Mouse (Mus musculus) heart, adult 11 months (tissue): ENCODE measurements around the gene Cd247.

ENCODE experiments used
- DNase-seq: peaks from one replicate; pipeline ENCODE4 v3.0.0; 2022

Cd247 gene

DNA sequence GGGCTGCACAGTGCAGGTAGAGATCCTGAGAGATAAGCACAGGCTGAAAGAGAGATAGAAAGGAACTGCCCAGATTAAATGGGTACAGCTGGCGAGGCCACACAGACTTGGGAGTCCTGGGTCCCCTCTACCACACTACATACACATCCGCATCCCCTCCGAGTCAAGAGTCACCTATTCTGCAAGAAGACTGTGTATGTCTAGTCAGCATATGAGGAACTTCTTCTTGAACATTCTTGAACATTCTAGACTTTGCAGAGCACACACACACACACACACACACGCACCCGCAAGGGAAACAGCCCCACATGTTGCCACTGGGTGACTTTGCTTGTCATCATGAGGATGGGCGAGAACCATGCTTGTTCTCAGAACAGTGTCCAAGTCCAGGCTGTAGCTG, 40.1 kb downstream of the Cd247 start:
- no peak for DNase-seq

DNA sequence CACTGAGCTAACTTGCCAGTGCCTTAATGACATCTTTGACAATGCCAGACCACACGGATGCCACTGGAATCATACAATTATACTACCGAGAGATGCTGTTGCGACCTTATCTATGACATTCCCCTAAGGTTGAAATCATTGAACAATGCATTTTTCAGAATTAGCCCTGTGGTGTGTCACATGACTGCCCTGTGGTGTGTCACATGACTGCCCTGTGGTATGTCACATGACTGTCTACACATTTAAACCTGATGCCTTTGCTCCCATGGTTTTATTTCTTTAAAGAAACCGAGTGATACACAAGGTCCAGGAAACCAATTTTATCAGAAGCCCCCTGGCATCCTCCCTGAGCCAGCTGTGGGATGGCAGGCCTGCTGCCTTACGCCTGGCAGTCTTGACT, 41.4 kb downstream of the Cd247 start:
- DNase-seq, result no peak

DNA sequence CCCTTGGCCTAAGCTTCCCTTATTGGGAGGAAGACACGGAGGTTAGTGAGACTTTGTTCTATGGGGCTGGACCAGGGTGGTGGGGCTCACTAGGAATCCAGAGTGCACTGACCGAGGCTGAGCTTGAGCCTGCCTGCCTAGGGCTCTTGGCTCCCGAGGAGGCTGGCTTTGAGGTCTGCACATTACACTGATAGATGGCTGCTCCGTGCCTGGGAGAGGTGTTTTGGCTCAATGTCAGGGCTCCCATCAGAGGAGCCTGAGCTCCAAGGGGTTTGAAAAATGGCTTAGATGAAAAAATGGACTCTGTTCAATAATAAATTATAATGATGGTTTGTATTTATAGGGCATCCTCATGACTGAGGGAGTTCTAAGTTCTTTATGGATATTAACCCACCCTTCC, 44.8 kb downstream of the Cd247 start:
- no peak for DNase-seq

DNA sequence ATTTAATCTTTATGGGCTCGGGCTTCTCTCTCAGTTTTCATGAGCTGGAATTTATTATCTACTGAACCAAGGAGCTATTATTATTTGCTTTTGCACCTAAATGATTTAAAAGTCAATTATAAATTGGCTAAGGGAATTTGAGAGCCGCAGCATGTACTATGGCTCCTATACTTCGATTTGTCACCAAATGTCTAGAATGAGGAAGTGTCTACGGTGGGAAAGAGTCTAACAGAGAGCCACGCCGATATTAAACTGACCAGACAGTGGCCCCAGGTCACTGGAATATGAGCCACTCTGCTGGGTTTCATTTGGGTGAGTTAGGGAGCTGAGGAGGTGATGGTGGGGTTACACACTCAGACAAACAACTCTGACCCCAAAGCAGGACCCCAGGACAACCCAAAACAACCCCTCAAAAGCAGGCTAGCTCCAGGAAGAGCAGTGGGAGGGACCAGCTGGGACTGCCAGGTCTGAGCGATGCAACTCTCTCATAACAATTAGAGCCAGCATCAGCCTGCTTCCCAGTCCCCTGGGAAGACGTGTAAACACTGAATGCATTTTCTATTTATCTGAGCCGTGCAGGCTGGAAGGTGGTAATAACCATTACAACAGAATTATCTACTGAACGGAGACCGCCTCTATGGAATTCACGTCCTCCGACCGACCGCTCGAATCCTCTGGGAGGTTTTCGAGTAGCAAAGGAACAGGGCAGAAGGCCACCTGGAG, 45.6 kb downstream of the Cd247 start:
- no peak for DNase-seq

DNA sequence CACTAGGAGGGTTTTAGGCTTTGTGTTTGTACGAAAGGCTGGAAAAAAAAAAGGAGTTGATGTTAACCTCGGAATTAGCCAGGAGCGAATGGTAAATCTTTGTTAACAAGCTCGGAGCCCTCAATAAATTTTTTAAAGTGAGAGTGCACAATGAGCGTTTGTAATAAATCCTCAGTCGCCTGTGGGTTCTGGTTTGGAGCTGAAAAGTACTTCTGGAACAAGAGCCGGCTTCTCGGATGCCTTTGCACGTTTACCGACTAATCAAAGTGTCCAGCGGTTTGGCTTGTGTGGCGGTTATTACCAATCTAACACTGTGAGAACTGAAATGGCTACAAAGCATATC, 46.1 kb downstream of the Cd247 start:
- no peak for DNase-seq

DNA sequence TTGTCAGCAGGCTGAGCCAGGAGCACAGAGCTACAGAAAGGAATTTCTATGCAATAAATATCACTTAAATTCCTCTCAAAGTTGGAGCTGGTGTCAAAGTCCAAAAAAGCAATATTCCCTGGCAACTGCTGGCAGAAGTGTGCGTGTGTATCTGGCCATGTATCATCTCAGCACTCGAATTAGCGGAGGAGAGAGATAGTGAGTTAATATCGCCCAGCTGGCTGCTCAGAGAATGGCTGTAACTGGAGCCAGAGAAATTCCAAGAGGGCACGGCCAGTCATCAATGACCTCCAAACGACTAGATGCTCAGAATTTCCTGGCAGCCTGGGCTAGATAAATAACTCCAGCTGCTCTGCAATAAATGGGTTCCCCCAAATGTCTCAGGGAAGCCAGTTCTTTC, 48.0 kb downstream of the Cd247 start:
- no peak for DNase-seq

DNA sequence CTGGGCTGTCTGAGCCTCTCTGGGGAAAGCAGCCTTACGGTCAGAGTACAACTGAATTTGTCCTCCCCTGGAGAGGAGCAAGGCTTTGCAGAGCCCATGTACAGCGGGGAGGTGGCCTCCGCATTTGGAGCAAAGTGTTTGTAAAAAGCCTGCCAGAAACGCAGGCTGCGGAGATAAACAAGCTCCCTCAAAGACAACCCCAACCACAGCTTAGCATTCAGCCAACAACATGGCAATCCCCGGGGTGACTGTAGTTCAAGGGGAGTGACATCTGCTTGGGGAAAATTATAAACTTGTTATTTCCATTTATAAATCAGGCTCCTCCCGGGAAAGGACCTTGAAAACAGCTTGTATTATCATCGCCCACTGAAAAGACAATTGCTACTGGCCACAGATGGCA, 49.1 kb downstream of the Cd247 start:
- peak; percentile 96 for DNase-seq

DNA sequence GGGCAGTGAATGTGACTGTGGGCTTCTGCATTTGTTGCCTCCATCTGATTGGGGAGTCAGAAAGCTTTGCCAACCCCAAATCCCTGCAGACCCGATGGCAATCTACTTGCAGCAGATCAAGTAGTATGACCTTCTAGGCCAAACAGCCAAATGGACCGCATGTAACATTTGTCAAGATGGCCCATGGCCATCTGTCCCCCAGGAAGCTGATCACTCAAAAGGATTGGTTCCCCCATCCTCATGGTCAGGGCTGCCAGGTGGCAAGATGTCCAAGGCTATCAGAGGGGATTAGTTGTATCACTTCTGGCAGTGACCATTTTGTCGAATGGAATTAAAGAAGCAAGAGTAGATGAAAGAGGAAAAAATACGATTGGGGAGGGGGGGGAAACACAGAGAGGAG, 50.7 kb downstream of the Cd247 start:
- DNase-seq, result no peak

DNA sequence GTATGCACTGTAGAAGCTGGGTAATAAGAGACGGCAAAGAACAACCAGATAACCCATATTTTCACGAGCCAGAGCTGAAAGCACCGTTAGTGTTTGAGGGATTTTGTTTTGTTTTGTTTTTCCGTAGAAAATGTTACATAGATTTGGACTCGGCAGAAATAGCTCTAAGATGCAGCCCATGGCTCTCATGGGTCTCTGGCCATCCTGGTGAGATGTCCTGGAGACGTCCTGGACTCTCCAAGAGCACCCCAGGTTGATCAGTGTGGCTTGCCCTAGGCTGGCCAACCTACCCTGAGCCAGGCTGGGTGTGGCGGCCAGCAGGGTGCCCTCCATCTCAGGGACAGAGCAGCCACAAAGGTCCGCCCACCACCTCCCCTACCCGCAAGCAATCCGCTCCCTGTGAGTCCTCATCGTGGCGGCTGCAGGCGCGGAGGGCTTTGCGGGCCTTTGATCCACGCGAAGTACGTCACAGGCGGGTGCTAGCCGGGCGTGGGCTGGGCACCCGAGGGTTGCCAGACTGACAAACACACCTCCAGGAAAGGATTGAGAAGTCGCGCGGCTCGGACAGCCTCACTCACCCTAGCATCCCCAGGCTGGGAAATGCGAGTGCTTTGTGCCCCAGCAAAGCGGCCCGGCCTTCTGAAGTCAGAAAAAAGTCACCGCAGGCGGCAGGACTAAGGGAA, 52.2 kb downstream of the Cd247 start:
- DNase-seq, result peak; percentile 92

DNA sequence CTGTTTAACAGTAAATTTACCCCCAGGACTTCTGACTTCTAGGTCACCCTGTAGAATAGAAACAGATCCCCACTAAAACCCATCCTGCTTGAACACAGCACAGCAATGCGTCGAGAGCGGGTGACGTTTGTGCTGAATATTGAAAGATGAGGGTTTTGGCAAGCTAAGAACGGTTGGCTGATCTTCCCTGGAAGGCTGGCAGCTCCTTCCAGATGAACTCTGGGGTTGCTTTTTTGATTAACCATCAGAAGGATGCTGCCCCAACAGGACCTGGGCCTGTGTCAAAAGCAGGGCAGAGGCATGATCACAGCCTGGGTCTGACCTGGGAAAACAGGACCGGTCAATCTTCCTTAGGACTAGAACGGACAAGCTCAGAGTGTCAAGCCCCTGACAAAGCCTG, 53.7 kb downstream of the Cd247 start:
- DNase-seq, result no peak

DNA sequence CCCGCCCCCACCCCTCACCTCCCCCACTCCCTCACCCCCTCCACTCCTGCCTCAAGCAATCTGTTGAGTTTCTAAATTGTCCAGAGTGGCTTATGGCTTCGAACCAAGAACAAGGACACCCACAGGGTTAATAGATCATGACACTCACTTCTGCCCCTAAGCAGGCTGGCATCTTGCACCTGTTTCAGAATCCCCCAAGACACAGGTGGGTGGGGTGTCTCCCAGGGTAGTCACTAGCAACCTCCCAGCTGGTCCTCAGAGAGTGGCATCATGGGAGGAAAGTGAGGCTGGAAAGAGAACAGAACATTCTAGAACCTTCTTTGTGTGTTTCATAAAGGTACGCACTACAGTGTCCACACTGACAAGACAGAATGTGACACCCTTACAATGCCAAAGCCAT, 55.1 kb downstream of the Cd247 start:
- no peak for DNase-seq

DNA sequence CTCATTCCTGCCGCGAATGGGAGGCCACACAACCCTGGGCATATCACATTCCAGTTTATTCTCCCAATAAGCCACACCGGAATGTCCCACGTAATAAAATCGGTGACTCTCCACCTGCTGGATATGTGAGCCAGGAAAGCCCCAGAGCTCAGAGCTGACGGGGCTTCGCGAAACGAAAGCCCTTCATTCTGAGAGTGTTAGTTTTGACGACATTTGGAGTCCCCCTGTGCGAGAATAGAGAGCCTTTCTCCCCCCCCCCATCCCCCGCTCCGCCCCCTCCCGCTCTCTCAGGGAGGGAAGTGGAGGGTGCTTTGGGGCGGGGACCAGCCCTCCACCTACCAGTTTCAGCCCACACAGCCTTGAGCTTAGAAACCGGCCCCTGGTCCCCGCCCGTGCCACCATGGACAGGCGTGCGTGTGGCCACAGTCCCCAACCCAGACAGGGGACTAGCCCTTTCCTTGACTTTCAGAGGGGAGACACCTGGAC, 56.0 kb downstream of the Cd247 start:
- DNase-seq, result peak; percentile 96

DNA sequence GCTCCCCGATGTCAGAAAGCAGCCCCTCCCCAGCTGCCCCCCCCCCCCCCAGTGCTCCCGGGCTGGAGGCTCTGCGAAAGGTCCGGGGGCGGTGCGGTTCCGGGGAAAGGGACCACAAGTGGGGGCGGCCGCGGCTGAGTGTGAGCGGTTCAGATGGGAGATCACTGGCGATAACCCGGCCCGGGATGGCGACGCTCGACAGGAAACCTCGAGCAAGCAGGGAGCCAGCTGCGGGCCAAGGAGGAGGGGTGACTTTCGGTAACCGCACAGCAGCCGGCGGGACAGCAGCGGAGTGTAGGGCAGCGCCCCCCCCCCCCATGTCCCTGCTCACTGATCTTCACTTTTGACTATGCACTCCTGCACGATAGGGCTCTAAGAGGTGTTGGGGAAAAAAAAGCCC, 56.5 kb downstream of the Cd247 start:
- no peak for DNase-seq

DNA sequence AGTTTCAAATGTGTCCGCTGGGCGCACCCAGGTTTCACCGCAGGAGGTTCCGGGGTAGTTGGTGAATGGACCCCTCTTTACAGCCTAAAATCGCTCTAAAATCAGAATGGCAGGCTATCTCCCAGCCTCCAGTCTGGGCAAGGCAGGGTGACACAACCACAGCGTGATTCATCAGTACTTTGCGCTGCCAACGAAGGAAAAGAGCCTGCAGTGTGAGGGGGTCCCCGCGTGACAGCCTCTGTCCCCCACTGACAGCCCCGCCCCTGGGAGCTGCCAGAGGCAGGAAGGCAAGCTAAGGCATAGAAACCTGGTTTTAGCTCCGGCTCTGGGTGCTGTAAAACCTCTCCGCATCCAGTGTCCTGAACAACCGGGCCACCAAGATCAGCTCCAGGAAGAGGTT, 56.9 kb downstream of the Cd247 start:
- DNase-seq, result peak; percentile 92

DNA sequence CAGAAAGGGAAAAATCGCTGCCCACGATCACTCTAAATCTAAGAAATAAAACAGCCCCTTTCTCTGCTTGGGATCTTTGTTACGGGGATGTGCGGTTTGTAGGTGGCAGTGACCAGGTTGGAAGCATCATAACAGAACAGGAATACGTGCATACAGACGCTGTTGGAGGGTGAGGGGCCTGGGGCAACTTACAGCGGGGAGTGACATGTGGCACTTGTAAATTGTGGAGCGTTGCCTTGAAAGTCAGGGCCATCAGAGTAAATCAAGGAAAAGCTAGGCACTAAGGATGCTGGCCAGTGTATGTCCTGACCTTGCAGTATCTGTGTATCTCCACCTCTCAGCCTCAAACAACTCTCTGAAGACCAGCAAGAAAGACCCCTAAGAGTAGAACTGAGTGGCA, 59.9 kb downstream of the Cd247 start:
- DNase-seq, result peak; percentile 78

DNA sequence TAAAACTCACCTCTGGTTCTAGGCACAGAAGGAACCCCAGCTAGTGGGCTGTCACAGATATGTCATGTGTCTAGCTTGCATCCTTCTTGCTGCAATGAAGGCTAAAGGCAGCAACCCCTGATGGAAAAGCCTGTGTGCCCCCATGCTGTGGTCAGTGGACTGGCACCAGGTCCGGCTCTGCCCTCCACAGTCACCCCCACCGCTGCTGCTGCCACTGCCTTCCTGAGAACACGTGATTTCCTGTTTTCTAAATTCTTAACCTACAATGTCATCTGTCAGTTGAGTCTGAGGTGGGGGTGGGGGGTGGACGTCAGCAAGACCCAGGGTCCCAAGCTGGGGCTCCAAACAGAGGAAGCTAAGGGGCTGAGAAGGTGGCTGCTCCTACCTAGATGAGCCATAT, 60.4 kb downstream of the Cd247 start:
- peak; percentile 94 for DNase-seq

DNA sequence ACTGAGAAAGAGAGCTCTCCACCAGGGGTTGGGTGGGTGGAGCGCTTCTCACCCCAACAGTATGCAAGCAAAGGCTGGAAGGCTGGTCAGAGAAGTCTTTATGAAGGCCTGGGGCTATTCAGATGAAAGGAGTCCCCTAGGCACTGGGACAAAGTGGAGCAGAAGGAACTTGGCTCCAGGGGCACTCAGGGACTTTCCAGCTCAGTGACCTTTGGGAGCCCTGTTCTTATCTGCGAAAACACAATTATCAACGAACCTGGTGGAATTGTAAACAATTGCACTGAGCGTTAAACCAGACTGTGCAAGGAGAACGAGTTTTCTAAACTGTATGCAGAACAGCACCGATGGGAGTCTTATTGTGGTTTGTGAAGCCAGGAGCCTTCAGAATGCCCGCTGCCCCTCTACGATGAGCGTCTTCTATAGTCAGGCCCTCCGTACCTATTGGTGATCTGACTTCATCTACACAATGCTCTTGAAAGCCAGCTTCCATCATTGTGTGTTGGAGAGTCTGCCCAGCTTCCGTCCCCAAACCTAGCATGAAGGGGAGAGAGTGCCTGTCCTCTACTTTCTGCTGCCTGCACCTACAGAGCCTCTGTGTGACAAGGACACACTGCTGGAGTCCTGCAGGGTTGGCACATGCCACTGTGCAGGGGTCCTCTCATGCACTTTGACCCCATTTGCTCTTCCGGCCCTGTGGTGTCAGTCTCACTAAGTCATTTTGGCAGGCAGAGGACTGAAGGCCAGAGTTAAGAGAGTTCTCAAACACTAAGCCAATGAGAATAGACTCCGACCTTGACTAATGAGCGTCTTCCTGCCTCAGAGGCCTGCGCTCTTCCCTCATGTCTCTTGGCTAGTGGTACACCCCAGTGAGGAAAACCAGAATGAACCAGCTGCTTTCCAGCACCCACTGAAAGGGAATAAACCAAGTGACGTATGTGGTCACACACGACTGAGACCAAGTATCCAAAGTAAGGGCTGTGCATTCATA, 61.3 kb downstream of the Cd247 start:
- peak; percentile 87 for DNase-seq

DNA sequence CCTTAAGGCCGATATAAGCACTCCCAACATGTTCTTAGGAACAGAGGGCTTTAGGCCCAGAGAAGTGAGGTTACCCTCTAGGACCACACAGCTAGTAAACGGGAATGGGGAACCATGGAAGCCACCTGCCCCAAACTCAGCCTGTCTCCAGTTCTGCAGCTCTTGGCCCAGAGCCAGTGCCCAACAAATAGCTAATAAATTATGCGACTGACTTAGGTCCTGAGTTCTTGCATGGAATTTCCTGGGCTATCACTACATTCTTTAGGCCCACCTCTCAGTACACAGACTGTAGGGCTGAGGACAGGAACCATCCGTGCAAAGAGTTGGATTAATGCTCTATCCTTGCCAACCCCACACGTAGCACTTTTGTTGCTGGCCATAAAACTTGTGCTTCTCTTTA, 63.6 kb downstream of the Cd247 start:
- DNase-seq, result no peak

DNA sequence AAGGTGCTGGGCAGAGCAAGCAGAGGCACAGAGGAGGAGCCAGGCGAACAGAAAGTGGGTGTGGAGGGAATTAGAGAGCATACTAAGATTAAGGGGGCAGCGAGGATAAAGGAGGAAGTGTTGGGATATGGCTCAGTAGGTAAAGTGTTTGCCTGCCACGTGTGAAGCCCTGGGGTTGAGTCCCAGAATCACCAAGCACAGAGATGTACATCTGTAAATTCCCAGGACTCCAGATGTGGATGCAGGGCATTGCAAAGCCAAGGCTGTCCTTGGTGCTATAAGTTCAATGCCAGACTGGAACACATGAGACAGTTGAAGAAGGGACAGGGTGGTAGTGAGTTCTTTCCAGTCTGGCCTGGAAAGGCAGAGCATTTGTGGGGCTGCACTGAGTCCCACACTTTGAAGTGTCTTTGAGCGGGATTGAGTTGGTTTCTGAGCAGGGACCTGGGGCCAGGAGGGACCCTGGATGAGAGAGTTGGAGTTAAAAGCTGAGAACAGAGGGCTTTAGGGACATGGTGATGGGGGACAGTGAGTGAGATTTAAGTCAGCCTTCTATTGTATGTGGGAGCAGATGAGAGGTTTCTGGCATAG, 64.7 kb downstream of the Cd247 start:
- DNase-seq, result peak; percentile 82

DNA sequence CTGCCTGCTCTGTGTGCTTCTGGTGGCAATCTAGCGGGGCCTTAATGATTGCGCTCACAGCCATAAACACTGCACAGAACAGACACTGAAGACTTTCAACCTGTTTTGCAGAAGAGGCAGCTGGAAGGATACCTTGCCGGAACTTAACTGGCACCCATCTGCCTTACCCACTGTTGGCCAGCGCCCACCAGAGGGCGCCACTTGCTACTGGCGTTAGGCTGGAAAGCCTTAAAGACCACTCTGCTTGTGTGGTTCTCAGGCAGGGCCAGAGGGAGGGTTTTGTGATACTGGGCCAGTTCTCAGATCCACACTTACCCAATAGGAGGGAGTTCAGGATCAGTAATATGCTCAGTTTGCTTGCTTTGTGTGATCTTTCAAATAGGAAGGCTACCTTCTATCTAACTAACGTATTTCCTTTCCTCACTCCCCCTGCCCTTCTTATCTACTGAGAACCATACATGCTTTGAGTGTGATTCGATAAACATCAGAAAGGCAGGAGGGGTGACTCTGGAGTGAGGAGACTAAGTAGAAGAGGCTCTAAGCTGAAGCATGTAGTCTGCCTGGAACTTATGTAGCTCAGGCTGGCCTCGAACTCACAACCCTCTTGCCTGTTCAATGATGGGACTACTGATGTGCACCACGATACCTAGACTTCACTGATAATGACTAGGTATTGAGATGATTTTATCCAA, 65.4 kb downstream of the Cd247 start:
- peak; percentile 89 for DNase-seq

DNA sequence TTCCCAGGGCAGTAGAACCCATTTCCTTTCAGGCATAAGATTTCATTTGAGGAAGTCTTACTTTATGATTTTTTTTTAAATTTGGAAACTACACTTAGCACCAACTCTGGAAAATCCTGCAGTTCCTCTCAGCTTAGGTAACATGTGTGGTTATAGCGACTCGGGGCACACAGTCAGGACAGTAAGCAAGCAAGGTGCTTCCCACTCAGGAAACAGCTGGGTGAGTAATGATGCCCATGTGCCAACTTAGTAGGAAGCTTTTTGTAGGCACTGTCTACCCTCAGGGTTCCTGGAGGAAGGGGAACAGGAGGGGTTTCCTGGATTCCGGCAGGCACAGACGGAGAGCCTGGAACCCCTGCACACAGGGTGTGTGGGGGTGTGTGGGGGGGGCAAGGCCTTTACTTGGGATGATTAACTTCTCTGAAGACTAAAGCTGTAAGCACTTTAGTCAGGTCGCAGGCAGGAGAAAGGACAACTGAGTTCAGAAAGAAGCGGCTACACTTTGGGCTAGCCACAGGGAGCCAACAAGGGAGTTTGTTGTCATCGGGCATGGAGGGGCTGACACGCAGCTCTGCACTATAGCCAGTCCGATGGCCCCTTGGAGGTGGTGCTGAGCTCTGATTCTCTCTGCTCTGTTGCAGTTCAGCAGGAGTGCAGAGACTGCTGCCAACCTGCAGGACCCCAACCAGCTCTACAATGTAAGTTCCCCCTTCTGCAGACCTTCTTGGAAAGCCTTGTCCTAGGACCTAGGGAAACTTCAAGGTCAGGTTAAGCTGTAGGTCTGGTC, 67.5 kb downstream of the Cd247 start:
- peak; percentile 89 for DNase-seq

DNA sequence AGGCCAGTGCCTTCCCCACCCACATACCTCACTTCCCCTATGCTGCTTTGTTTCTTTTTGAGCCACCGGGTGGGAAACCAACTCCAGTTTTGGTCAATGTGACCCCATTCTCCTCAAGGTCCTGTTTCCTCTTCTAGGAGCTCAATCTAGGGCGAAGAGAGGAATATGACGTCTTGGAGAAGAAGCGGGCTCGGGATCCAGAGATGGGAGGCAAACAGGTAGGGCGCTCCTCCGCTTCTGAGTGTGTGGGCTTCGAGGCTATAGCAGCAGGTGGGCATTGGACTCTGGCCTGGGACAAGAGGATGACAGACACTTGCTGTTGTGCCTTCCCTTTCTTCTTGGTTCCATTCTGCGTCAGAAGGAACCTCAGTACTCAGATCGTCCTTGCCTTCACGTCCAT, 68.8 kb downstream of the Cd247 start:
- DNase-seq, result peak; percentile 76
